Mouse (Mus musculus) liver, postnatal 0 days (tissue): Measurements from ENCODE around the gene Tmem168. TPM values are rescaled to one million over a fixed set of nuclear protein-coding genes. Genes with fewer than 3 reads are reported as not detected.

Experiments used
- ATAC-seq: fragments of 200-750 bp; cut with Nextera tagmentation; 2 replicates; pipeline ENCODE4 v1.8.0; 2017; ENCODE audit warnings: mild to moderate bottlenecking, moderate library complexity
- DNase-seq: peaks from one replicate; pipeline ENCODE4 v3.0.0-alpha.2; 2016
- H3K27ac ChIP-seq: fragments of 300-500 bp; sonication (generic); 2 replicates; pipeline ENCODE4 v1.5.1; 2014; ENCODE audit warnings: antibody characterized with exemption, moderate library complexity, mild to moderate bottlenecking, low read depth
- H3K27me3 ChIP-seq: fragments of 300-500 bp; sonication (generic); 2 replicates; pipeline ENCODE4 v1.6.1; 2014; ENCODE audit warnings: low read length, control low read depth, mixed read lengths; ENCODE audit not compliant: insufficient read depth
- H3K36me3 ChIP-seq: fragments of 300-500 bp; sonication (generic); replicated peaks from 2 replicates; pipeline ENCODE4 v1.6.1; 2014; ENCODE audit warnings: mild to moderate bottlenecking, control low read depth, low read length, moderate library complexity, mixed read lengths; ENCODE audit not compliant: insufficient read depth
- H3K4me1 ChIP-seq: fragments of 300-500 bp; sonication (generic); 2 replicates; pipeline ENCODE4 v1.6.1; 2014; ENCODE audit warnings: antibody characterized with exemption, mild to moderate bottlenecking, control low read depth; ENCODE audit not compliant: insufficient read depth
- H3K4me2 ChIP-seq: fragments of 300-500 bp; sonication (generic); 2 replicates; pipeline ENCODE4 v1.6.1; 2014; ENCODE audit warnings: low read depth, mild to moderate bottlenecking, low read length, moderate library complexity, mixed read lengths
- H3K4me3 ChIP-seq: fragments of 300-500 bp; sonication (generic); 2 replicates; pipeline ENCODE4 v1.5.1; 2014; ENCODE audit warnings: low read depth, low read length
- H3K9ac ChIP-seq: fragments of 300-500 bp; sonication (generic); replicated peaks from 2 replicates; pipeline ENCODE4 v1.6.1; 2014; ENCODE audit warnings: mild to moderate bottlenecking, moderate library complexity
- H3K9me3 ChIP-seq: fragments of 300-500 bp; sonication (generic); 2 replicates; pipeline ENCODE4 v1.6.1; 2016; ENCODE audit warnings: mild to moderate bottlenecking, control low read depth, low read length, mixed read lengths
- CTCF ChIP-seq: sonication (generic); IDR thresholded peaks from 2 replicates; pipeline ENCODE4 v1.5.1; 2016; ENCODE audit warnings: antibody characterized with exemption, low read depth
- EP300 ChIP-seq: IDR thresholded peaks from 2 replicates; pipeline ENCODE4 v1.6.1; 2016; ENCODE audit warnings: antibody characterized with exemption, low read depth, mild to moderate bottlenecking
- WGBS: fragments of 180-500 bp; shearing (Covaris S2); extraction: QIAGEN DNeasy Blood & Tissue Kit; methylation state at CpG from one replicate; pipeline ENCODE4 v1.1.7; 2014; ENCODE audit not compliant: insufficient replicate concordance; 5-methylcytosine and 5-hydroxymethylcytosine counted together
- polyA plus RNA-seq: library from polyadenylated mRNA; unstranded; fragments of >200 nt; fragmentation: Nextera tagmentation; extraction: Ambion mirVana; gene quantifications from 2 replicates; pipeline ENCODE4 v1.2.1, GENCODE M21; 2015

Gene Tmem168
- polyA plus RNA-seq, 1 experiment from 2014 or later, result 11.4 TPM

GRCm38 (mm10) chr6:13632571-13632970 is 24.7 kb upstream of the Tmem168 start:
- no peaks in the 10 kb centered on the region for H3K27me3 ChIP-seq
- no peak for ATAC-seq
- WGBS, result 84% methylated on average over 1 of the region's 1 CpGs
- H3K27ac ChIP-seq, result no peak overlapping the region
- TF ChIP-seq EP300, result no peak
- no peak for TF ChIP-seq CTCF
- no peak overlapping the region for H3K4me3 ChIP-seq
- H3K36me3 ChIP-seq, result no peaks in the 10 kb centered on the region; the same call in 1 of the 2 replicates
- no peaks in the 10 kb centered on the region for H3K9me3 ChIP-seq
- no peak overlapping the region for H3K4me2 ChIP-seq
- no peak overlapping the region for H3K9ac ChIP-seq
- no peak for DNase-seq
- H3K4me1 ChIP-seq, result no peaks in the 10 kb centered on the region

GRCm38 (mm10) chr6:13630607-13631006 is 22.7 kb upstream of the Tmem168 start:
- H3K9me3 ChIP-seq, result no peaks in the 10 kb centered on the region
- H3K4me1 ChIP-seq, result no peaks in the 10 kb centered on the region
- H3K27ac ChIP-seq, result no peak overlapping the region
- H3K9ac ChIP-seq, result no peak overlapping the region
- H3K4me2 ChIP-seq, result no peak overlapping the region
- ATAC-seq (no peak), DNase-seq (no peak)
- 78% methylated on average over 2 of the region's 2 CpGs for WGBS
- no peaks in the 10 kb centered on the region; the same call in 1 of the 2 replicates for H3K36me3 ChIP-seq
- TF ChIP-seq EP300, result no peak
- no peak for TF ChIP-seq CTCF
- no peaks in the 10 kb centered on the region for H3K27me3 ChIP-seq
- no peak overlapping the region for H3K4me3 ChIP-seq

GRCm38 (mm10) chr6:13619618-13620017 is 11.7 kb upstream of the Tmem168 start:
- Histone ChIP-seq H3K27ac (no peak overlapping the region), H3K36me3 (no peaks in the 10 kb centered on the region), H3K4me1 (no peaks in the 10 kb centered on the region), H3K27me3 (no peaks in the 10 kb centered on the region), H3K4me2 (no peak overlapping the region), H3K9me3 (no peaks in the 10 kb centered on the region), H3K4me3 (no peak overlapping the region), H3K9ac (no peak overlapping the region)
- WGBS, result 53% methylated on average over 2 of the region's 2 CpGs
- DNase-seq (no peak), ATAC-seq (no peak)
- no peak for TF ChIP-seq CTCF
- no peak for TF ChIP-seq EP300

GRCm38 (mm10) chr6:13617110-13617509 is 9.2 kb upstream of the Tmem168 start:
- 43% methylated on average over 3 of the region's 3 CpGs for WGBS
- Histone ChIP-seq H3K9me3 (no peaks in the 10 kb centered on the region), H3K27ac (no peak overlapping the region), H3K4me2 (no peak overlapping the region), H3K4me3 (no peak overlapping the region), H3K4me1 (no peaks in the 10 kb centered on the region), H3K27me3 (no peaks in the 10 kb centered on the region), H3K36me3 (no peaks in the 10 kb centered on the region), H3K9ac (no peak overlapping the region)
- TF ChIP-seq EP300 (no peak), CTCF (no peak)
- ATAC-seq (0 out of 2 replicates have a peak, but pooled peaks have one; percentile 21), DNase-seq (no peak)

GRCm38 (mm10) chr6:13614568-13614967 is 6.7 kb upstream of the Tmem168 start:
- TF ChIP-seq CTCF (no peak), EP300 (no peak)
- WGBS, result 70% methylated on average over 3 of the region's 3 CpGs
- no peaks in the 10 kb centered on the region for H3K27me3 ChIP-seq

GRCm38 (mm10) chr6:13613671-13614070 is 5.8 kb upstream of the Tmem168 start:
- DNase-seq, result no peak
- Histone ChIP-seq H3K36me3 (no peaks in the 10 kb centered on the region), H3K27me3 (no peaks in the 10 kb centered on the region), H3K4me3 (no peak overlapping the region), H3K4me1 (no peaks in the 10 kb centered on the region; the same call in 1 of the 2 replicates), H3K27ac (no peak overlapping the region), H3K4me2 (no peak overlapping the region), H3K9me3 (no peaks in the 10 kb centered on the region), H3K9ac (no peak overlapping the region)
- TF ChIP-seq CTCF (no peak), EP300 (no peak)
- WGBS, result 77% methylated on average over 3 of the region's 3 CpGs
- ATAC-seq, result no peak

More at GRCm38 (mm10) chr6:13614568-13614967, 6.7 kb upstream of the Tmem168 start:
- no peak for ATAC-seq
- Histone ChIP-seq H3K4me1 (no peaks in the 10 kb centered on the region), H3K9ac (no peak overlapping the region), H3K27ac (no peak overlapping the region), H3K9me3 (no peaks in the 10 kb centered on the region), H3K4me2 (no peak overlapping the region), H3K36me3 (no peaks in the 10 kb centered on the region), H3K4me3 (no peak overlapping the region)
- DNase-seq, result no peak

- Histone ChIP-seq H3K4me2 (no peak overlapping the region), H3K4me1 (peaks cover 13% of the 10 kb centered on the region), H3K9ac (no peak overlapping the region), H3K4me3 (no peak overlapping the region), H3K27ac (no peak overlapping the region), H3K27me3 (no peaks in the 10 kb centered on the region), H3K36me3 (no peaks in the 10 kb centered on the region), H3K9me3 (no peaks in the 10 kb centered on the region)
- no peak for ATAC-seq
- WGBS, result 68% methylated on average over 2 of the region's 2 CpGs
- no peak for TF ChIP-seq CTCF
- no peak for TF ChIP-seq EP300
- DNase-seq, result no peak
Observed at GRCm38 (mm10) chr6:13610869-13611268, 3.0 kb upstream of the Tmem168 start.
